Mouse (Mus musculus): ENCODE results near the gene Ccdc141. TPM values are rescaled to one million over a fixed set of nuclear protein-coding genes. Genes with fewer than 3 reads are reported as not detected.
"Not testable (repeated sequence)": the region's sequence is repeated elsewhere in the genome, so short reads cannot be mapped to it uniquely, and the experiment has no call there.

The Ccdc141 gene
- total RNA-seq, 2 experiments from 2014 or later = 65.1 to 71.3 TPM

GRCm38 (mm10) chr2:77061871-77062270, 108.6 kb downstream of the Ccdc141 start:
- DNase-seq = no peak

- DNase-seq = no peak
Measured at GRCm38 (mm10) chr2:77059596-77059995, 110.8 kb downstream of the Ccdc141 start.

GRCm38 (mm10) chr2:77056367-77056766, 114.1 kb downstream of the Ccdc141 start:
- no peak for DNase-seq

GRCm38 (mm10) chr2:77042912-77043311, 127.5 kb downstream of the Ccdc141 start:
- no peak for DNase-seq

GRCm38 (mm10) chr2:77039683-77040082, 130.8 kb downstream of the Ccdc141 start:
- no peak for DNase-seq

- no peak for DNase-seq
Measured at GRCm38 (mm10) chr2:77039281-77039680, 131.2 kb downstream of the Ccdc141 start.

GRCm38 (mm10) chr2:77037211-77037610, 133.2 kb downstream of the Ccdc141 start:
- DNase-seq = no peak

GRCm38 (mm10) chr2:77034112-77034511, 136.3 kb downstream of the Ccdc141 start:
- DNase-seq = no peak

- no peak for DNase-seq
Measured at GRCm38 (mm10) chr2:77033322-77034060, 136.9 kb downstream of the Ccdc141 start.

- no peak for DNase-seq
Measured at GRCm38 (mm10) chr2:77020649-77021048, 149.8 kb downstream of the Ccdc141 start.

GRCm38 (mm10) chr2:77017735-77018134, 152.7 kb downstream of the Ccdc141 start:
- no peak for DNase-seq

GRCm38 (mm10) chr2:77013449-77013848, 157.0 kb downstream of the Ccdc141 start:
- DNase-seq = not testable (repeated sequence)

GRCm38 (mm10) chr2:77011981-77012380, 158.5 kb downstream of the Ccdc141 start:
- no peak for DNase-seq

- no peak for DNase-seq
Measured at GRCm38 (mm10) chr2:77007015-77007414, 163.4 kb downstream of the Ccdc141 start.

GRCm38 (mm10) chr2:77003148-77003547, 167.3 kb downstream of the Ccdc141 start:
- DNase-seq = no peak

GRCm38 (mm10) chr2:76998351-76998750, 172.1 kb downstream of the Ccdc141 start:
- DNase-seq = no peak

GRCm38 (mm10) chr2:76992493-76993201, 177.8 kb downstream of the Ccdc141 start:
- DNase-seq = no peak

GRCm38 (mm10) chr2:76987317-76987716, 183.1 kb downstream of the Ccdc141 start:
- DNase-seq = no peak

- no peak for DNase-seq
Measured at GRCm38 (mm10) chr2:76984384-76984783, 186.1 kb downstream of the Ccdc141 start.

GRCm38 (mm10) chr2:76983601-76984000, 186.8 kb downstream of the Ccdc141 start:
- no peak for DNase-seq

GRCm38 (mm10) chr2:76982391-76983145, 187.9 kb downstream of the Ccdc141 start, which contains the start of gene Ttn:
Gene Ttn (minus strand): TSS chr2:76982547.
- DNase-seq = peak; percentile 71

GRCm38 (mm10) chr2:76981717-76982116, 188.7 kb downstream of the Ccdc141 start:
- no peak for DNase-seq

- DNase-seq = no peak
Measured at GRCm38 (mm10) chr2:76980146-76980545, 190.3 kb downstream of the Ccdc141 start.
